Mouse (Mus musculus) CD4-positive naive resting alpha-beta T cell, adult 57 days (primary cell): ENCODE data around the gene Parp16. TPM values are rescaled to one million over a fixed set of nuclear protein-coding genes. Genes with fewer than 3 reads are reported as not detected.

Experiments used
- total RNA-seq: library from RNA; stranded (reverse); gene quantifications from one replicate; pipeline ENCODE4 v1.2.4, GENCODE M21; 2023

The Parp16 gene
- 7.2 TPM for total RNA-seq

GRCm38 (mm10) chr9:65195053-65195452, at the start of gene Parp16:
Parp16 (plus strand) TSS chr9:65195353.

DNA sequence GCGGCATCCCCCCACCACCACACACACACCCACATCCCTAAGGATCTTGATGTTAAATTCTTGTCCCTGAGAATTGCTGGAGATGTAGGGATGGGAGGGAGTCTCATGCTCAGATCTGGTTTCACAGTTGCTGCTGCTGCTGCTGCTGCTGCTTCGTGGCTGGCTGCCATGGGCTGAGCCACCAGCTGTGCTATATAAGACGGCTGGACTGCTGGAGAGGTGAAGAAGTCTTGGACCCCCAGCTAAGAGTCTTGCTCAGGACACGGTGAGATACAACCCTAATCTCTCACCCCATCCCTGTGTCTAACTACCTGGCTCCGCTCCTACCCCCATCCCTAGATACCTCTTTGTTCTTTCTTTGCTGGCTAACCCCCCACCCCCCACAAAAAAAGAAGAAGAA, 69.8 kb downstream of the Parp16 start, which contains the start of gene Cilp:
Gene Cilp, plus strand, starts transcription at position 222 of the 400 bp plus-strand sequence.

Other genes starting within 250 kb of the Parp16 start
- gene Slc24a1, start 243.7 kb upstream of the Parp16 start, total RNA-seq, result not detected
- 33.6 TPM for gene Ints14, start 234.4 kb upstream of the Parp16 start, total RNA-seq
- 29.3 TPM for gene Hacd3, start 173.7 kb upstream of the Parp16 start, total RNA-seq
- 74.5 TPM for gene Dpp8, start 162.9 kb upstream of the Parp16 start, total RNA-seq
- 0.24 TPM for gene Igdcc4, start 93.9 kb upstream of the Parp16 start, total RNA-seq
- gene Igdcc3, start 54.2 kb upstream of the Parp16 start, total RNA-seq, result not detected
- not detected for gene Cilp, start 69.8 kb downstream of the Parp16 start, total RNA-seq
- gene Clpx, start 98.9 kb downstream of the Parp16 start, total RNA-seq, result 28.9 TPM
- gene Pdcd7, start 150.8 kb downstream of the Parp16 start, total RNA-seq, result 20.0 TPM
- not detected for gene Ubap1l, start 165.7 kb downstream of the Parp16 start, total RNA-seq
- not detected for gene Kbtbd13, start 196.3 kb downstream of the Parp16 start, total RNA-seq
- gene Rasl12, start 203.2 kb downstream of the Parp16 start, total RNA-seq, result 0.24 TPM
- gene Slc51b, start 227.6 kb downstream of the Parp16 start, total RNA-seq, result not detected
- gene Mtfmt, start 240.4 kb downstream of the Parp16 start, total RNA-seq, result 25.8 TPM